Mouse (Mus musculus): ENCODE data around the gene Pvr.

Gene Pvr

DNA sequence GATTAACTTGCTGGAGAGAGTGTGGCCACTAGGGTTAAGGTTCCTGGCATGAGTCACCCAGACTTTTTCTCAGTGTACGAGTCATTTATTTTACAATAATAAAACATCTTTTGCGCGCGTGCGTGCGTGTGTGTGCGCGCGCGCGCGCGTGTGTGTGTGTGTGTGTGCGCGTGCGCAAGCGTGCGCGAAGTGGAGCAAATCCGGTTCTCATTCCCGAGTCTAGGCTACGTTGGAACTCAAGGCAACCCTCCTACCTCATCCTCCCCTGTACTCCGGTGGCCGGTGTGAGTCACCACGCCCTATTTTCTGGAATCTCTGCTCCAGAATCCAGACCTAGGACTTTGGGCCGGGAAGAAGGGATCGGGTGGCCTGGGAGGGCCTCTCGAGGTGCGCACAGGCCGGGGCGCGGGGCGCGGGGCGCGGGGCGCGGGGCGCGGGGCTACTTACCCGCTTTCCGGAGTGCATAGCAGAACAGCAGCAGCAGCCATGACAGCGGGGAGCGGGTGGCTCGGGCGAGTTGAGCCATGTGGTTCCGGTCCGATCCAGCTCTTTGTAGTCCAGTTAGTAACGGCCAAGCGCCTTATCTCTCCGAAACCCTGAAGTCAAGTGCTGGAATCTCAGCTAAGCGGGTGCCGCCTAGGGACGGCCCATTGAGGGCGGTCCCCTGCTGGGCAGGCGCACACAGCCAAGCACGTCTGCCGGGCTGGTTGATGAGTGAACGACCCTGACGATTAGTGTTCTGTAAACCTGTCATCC lies at the start of gene Pvr:
Pvr (minus strand) TSS at position 655 of the 756 bp plus-strand sequence.
- DNase-seq (ENCODE audit: low spot score): no peak

- no peak for DNase-seq (ENCODE audit: low spot score)
Observed at GRCm38 (mm10) chr7:19970196-19970595, 49.2 kb upstream of the Pvr start.

GRCm38 (mm10) chr7:19969541-19970090 lies 48.7 kb upstream of the Pvr start:
- DNase-seq (ENCODE audit: low spot score): no peak

GRCm38 (mm10) chr7:19969106-19969505 lies 48.1 kb upstream of the Pvr start:
- no peak for DNase-seq (ENCODE audit: low spot score)

DNA sequence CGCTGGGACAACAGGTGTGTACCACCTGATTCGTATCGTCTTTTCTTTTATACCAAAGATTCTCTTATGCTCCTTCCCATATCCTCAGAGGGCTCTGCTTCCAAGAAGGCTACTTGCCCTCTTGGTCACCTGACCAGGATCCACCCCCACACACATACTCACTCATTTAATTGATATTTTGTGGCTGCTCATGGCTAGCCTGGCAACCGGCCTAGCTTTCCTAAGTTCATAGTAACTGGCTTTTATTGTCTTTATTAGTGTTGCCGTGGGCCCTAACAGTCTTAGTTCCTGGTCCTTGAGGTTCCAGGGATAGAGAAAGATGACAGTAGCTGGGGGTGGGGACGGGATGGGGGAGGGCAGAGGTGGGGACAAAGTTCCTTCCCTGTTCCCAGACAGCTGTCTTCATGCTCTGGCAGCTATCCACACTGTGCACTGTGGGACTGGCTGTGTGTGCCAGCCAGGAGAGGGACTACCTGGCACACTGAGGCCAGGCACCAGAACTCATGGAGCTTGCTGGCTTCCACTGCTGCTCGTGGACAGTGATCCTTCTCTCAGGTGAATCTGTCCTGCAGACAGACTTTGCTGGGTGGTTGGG lies 44.1 kb upstream of the Pvr start, which contains the start of gene Ceacam20:
Ceacam20 (plus strand) TSS at position 428 of the 595 bp plus-strand sequence.
- DNase-seq (ENCODE audit: low spot score): no peak

DNA sequence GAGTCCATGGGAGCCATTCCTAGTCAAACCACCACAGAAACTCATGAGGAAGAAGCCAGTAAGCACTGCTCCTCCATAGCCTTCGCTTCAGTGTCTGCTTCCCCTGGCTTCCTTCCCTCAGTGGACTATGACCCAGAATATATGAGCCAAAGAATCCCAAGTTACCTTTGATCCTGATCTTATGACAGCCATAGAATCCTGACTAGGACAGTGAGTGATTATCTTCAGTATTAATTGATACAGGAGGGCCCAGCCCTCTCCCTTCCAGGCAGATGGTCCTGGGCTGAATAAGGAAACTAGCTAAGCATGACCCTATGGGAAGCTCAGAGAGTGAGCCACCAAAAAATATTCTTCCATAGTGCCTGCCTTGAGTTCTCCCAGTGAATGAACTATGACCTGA lies 41.5 kb upstream of the Pvr start:
- DNase-seq (ENCODE audit: low spot score): no peak

DNA sequence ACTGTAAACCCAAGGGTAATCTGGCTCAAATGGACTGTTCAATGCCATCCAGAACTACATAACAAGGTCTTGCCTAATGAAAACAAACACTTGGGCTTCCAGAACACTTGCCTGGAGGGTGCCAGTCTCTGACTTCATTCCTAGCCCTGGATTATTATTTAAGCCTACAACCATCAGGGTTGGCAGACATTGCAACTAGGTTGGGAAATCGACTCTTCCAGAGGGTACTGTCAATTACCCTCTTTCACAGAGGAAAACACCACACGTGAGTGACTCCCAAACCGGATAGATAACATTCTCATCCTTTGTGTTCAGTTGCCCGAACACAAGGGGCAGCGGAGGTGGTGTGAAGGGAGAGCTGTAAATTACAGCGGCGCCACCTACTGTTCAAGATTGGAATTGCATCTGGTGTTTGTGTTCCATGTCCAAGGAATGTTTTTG lies 35.4 kb upstream of the Pvr start:
- DNase-seq (ENCODE audit: low spot score): peak; percentile 59

DNA sequence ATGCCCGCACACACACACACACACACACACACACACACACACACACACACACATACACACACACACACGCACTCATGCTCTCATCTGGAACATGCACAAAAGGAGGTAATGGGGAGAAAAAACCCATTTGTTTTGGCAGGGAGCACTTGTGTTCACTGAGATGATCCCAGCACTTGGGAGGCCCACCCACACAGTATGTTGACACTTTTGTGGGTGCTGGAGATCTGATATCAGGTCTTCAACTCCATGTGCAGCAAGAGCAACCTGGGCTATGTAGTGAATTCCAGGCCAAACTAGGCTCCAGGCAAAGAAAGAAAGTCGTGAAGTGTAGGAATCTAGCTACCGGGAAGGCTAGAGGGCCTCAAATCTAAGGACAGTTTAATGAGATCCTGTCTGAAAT lies 34.9 kb upstream of the Pvr start:
- no peak for DNase-seq (ENCODE audit: low spot score)

DNA sequence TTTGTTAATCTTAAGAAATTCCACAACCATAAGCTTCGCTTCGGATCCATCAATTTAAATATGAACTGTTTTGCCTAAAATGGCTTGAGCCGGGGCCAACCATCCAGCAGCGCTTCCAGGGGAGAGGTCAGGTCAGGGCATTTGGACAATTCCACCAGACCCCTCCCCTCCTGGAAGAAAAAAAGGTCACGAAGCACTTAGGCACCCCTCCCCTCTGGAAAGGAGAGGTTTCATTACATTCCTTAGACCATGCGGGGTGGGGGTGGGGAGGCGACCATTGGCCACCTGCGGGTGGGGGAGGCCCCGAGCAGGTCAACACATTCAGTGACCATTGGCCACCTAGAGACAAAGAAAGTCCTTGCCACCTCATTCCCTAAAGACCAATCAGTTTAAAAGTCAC lies 32.1 kb upstream of the Pvr start:
- no peak for DNase-seq (ENCODE audit: low spot score)

GRCm38 (mm10) chr7:19952320-19952986 lies 31.5 kb upstream of the Pvr start:
- DNase-seq (ENCODE audit: low spot score): no peak

DNA sequence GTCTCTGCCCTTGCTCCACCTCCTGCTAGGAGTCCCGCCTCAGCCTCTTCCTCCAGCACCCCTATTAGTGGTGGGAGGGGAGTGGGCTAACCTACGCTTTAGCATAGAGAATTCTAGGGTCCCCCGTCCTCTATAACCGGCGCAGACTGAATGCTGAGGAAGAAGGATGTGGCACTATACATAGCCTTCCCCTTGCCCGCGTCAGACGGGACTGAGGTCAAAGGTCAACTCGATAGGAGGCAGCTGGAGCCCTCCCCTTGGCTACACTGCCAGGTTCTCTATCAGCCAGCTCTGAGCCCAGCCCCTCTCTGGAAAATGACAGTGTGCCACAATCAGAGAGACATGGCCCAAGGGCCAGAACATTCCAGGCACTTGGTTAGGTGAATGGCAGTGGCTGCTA lies 29.6 kb upstream of the Pvr start, which contains the start of gene Igsf23:
Igsf23 (minus strand) TSS at position 168 of the 400 bp plus-strand sequence.
- no peak for DNase-seq (ENCODE audit: low spot score)

DNA sequence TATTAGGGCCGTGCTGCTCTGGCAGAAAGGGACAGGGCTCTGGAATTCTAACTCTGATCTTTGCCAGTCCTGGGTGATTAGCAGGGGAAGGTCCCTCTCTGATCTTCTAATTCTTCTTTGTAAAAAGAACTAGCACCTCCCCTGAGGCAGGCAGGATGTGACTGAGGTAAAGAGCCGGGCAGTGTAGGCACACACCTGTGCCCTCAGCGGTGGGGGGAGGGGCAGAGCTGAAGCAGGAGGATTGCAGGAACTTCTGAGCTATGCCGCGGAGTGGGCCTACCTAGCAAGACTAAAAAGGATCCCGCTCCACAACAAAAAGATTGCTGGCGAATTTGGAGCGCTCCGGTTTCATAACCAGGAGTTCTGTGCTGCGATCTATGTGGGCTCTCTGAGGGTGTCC lies 29.0 kb upstream of the Pvr start:
- DNase-seq (ENCODE audit: low spot score): no peak

DNA sequence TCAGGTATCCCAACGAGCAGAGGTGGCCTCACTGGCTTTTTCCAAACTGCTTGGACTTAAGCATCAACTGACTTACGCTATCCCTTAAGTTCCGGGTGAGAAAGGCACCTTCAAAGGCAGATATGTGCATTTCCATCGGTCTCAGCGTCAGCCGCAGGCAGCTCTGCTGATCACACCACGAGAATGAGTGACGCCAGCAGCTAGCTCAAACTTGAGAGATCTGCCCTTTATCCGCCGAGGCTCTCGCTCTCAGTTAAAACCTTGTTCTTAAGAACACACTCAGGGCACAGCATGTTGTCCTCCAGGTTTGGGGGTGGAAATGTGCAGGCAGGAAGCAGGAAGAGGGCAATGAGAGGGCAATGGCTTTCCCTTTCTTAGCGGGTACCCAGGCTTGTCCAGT lies 28.0 kb upstream of the Pvr start:
- DNase-seq (ENCODE audit: low spot score): no peak

- DNase-seq (ENCODE audit: low spot score): no peak
Observed at GRCm38 (mm10) chr7:19945821-19946515, 25.0 kb upstream of the Pvr start.

DNA sequence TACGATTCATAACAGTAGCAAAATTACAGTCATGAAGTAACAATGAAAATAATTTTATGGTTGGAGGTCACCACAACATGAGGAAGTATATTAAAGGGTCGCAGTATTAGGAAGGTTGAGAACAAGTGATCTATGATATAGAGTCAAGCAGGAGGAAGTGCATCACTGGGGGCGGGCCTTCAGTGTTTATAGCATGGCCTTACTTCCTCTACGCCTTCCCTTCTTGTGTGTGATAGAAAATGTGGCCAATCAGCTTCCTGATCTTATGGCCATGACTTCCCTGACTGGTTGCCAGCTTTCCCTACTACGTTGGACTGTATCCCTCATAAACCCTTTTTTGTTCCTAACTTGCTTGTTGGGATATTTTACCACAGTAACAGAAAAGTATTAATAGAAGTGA lies 24.2 kb upstream of the Pvr start:
- DNase-seq (ENCODE audit: low spot score): no peak

DNA sequence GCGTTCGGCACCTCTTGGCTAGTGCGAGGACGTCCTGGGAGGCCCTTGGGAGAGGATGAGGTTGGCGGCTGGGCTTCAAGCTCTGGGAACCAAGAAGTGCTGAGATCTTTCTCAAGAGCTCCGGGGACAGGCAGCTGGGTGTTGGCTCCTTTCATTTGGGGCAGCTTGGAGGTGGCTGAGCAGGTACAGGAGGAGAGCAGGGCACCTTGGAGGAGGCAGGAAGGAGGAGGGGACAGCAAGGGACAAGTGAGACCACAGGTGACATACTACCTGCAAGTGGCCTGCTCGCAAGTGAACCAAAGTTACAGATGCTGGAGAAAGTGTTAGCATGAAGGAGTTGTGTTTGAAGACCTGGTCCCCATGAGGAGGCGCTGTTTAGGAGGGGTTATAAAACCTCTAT lies 23.7 kb upstream of the Pvr start:
- DNase-seq (ENCODE audit: low spot score): no peak

DNA sequence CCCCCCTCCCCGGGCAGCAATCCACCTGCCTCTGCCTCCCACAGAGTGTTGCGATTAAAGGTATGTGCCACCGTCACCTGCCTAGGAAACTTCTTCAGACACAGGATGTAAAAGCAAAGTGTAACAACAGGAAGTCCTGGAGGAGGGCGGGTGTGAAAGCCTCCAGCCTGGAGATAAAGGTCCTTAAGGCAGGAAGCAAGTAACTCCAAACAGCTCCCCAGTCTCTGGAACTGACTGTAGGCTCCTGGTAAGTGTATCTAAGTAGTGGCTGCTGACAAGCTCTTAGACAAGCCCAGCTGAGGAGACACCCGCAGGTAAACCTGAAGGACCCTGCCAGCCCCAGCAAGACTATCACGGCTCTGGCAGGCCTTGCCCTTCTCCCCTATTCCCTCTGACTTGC lies 19.3 kb upstream of the Pvr start:
- DNase-seq (ENCODE audit: low spot score): no peak

GRCm38 (mm10) chr7:19939555-19940235 lies 18.7 kb upstream of the Pvr start:
- DNase-seq (ENCODE audit: low spot score): no peak

GRCm38 (mm10) chr7:19937229-19937821 lies 16.4 kb upstream of the Pvr start:
- no peak for DNase-seq (ENCODE audit: low spot score)

GRCm38 (mm10) chr7:19935961-19936360 lies 15.0 kb upstream of the Pvr start:
- DNase-seq (ENCODE audit: low spot score): no peak

DNA sequence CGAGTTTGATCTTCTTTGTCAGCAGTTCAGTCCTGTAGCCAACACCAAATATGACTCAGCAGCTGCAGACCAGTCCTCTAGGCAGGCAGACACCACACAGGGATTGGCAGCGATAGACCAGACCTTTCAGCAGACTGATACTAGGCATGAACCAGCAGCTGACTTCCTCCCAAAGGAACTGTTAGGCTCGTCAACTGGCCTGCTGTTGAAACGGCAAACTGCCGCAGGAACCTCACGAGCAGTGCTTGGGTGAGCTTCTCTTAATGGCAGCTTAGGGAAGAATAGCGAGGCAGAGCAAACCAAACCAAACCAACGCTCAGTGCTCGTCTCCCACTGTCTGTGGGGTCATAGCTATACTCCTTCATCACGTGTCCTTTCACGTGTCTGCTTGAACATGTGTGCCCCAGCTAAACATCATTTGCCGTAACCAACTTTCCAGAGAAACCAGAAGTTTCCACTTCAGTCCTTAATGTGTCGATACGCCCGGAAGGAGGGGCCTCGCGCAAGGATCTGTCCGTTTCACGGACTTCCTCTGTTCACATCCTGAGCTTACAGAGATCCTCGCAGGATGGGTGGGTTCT lies 14.3 kb upstream of the Pvr start:
- DNase-seq (ENCODE audit: low spot score): no peak

Measured in c-Kit-positive CD71-positive TER-119-positive erythroid progenitor cells, embryonic 14.5 days (primary cell).